Mouse (Mus musculus) testis, adult 2 months (tissue): ENCODE data around the gene Tmem106b.

Experiments
- CTCF ChIP-seq: fragments of 200-500 bp; IDR thresholded peaks from 2 replicates; pipeline ENCODE4 v1.5.1; 2012; ENCODE audit warnings: low read depth, mild to moderate bottlenecking, inconsistent platforms, low read length, moderate library complexity; ENCODE audit not compliant: control insufficient read depth, insufficient read depth, insufficient replicate concordance
- POLR2A ChIP-seq: fragments of 200-500 bp; IDR thresholded peaks from 2 replicates; pipeline ENCODE4 v1.6.1; 2012; ENCODE audit warnings: low read depth, mild to moderate bottlenecking, inconsistent platforms, low read length, moderate library complexity; ENCODE audit not compliant: control insufficient read depth

GRCm38 (mm10) chr6:13021245-13022100 lies 48.1 kb upstream of the Tmem106b start:
- TF ChIP-seq POLR2A (no peak), CTCF (no peak)
